Mouse (Mus musculus): Measurements from ENCODE around the gene Zbtb7b. TPM values are rescaled to one million over a fixed set of nuclear protein-coding genes. Genes with fewer than 3 reads are reported as not detected.

The Zbtb7b gene
- total and polyA plus RNA-seq, 3 experiments, result 11.9 to 34.2 (median 27.6) TPM

- no peaks in the 10 kb centered on the region for H3K27me3 ChIP-seq (replicated peaks)
- H3K9ac ChIP-seq (ENCODE audit: insufficient read depth, low read depth), result no peak overlapping the region
- peak overlapping the region in 1 of 3 experiments; percentile 0 for H3K4me3 ChIP-seq (replicated peaks in 1 of 3; ENCODE audit: low read depth in 2 of 3, low read length in 2 of 3, poor library complexity in 1 of 3)
- peak overlapping the region; percentile 19; the same call in 1 of the 2 replicates for H3K27ac ChIP-seq (ENCODE audit: insufficient read depth, low read depth)
- dilution Hi-C loops (cut with MboI; ENCODE audit: extremely low pct_ligation_motif_present, extremely low pct_unique_long_range_greater_than_20kb, low sequenced_read_pairs), result no loop called here
- H3K4me2 ChIP-seq (ENCODE audit: insufficient read depth, low read depth, poor library complexity, severe bottlenecking), result no peak overlapping the region
- H3K79me2 ChIP-seq (replicated peaks; ENCODE audit: control insufficient read depth, extremely low read depth, insufficient read depth, poor library complexity, severe bottlenecking), result peaks cover 22% of the 10 kb centered on the region
- TF ChIP-seq CTCF (conservative IDR thresholded peaks at IDR 0.05 in 1 of 2, IDR thresholded peaks at IDR 0.05 in 1 of 2; ENCODE audit: low read depth in 2 of 2, low read length in 2 of 2) (no peak), TCF12 (IDR thresholded peaks at IDR 0.05; ENCODE audit: low read depth, low read length) (peak; percentile 32; the same call in 1 of the 2 replicates)
- DNase-seq (ENCODE audit: extremely low read depth), result no peak
- H3K4me1 ChIP-seq (ENCODE audit: control insufficient read depth in 1 of 2, insufficient read depth in 2 of 2), result peaks cover 29 to 74% of the 10 kb centered on the region in 2 experiments
- H3K9me3 ChIP-seq (replicated peaks; ENCODE audit: low read length), result no peaks in the 10 kb centered on the region
- in situ Hi-C loops (cut with MboI; ENCODE audit: low pct_ligation_motif_present, low pct_unique_long_range_greater_than_20kb, low sequenced_read_pairs), result no loop called here
- H3K36me3 ChIP-seq (replicated peaks in 1 of 2; ENCODE audit: control insufficient read depth in 1 of 2, insufficient read depth in 1 of 2, low read length in 1 of 2), result peaks cover 49 to 82% of the 10 kb centered on the region in 2 experiments
Observed at GRCm38 (mm10) chr3:89379388-89380131, 15.0 kb downstream of the Zbtb7b start.

GRCm38 (mm10) chr3:89378394-89379067 lies 16.0 kb downstream of the Zbtb7b start:
- dilution Hi-C loops (cut with MboI; ENCODE audit: extremely low pct_ligation_motif_present, extremely low pct_unique_long_range_greater_than_20kb, low sequenced_read_pairs), result no loop called here
- peaks cover 19 to 68% of the 10 kb centered on the region in 2 experiments for H3K4me1 ChIP-seq (ENCODE audit: control insufficient read depth in 1 of 2, insufficient read depth in 2 of 2)
- in situ Hi-C loops (cut with MboI; ENCODE audit: low pct_ligation_motif_present, low pct_unique_long_range_greater_than_20kb, low sequenced_read_pairs), result no loop called here
- no peaks in the 10 kb centered on the region for H3K27me3 ChIP-seq (replicated peaks)
- peaks cover 12% of the 10 kb centered on the region for H3K79me2 ChIP-seq (replicated peaks; ENCODE audit: control insufficient read depth, extremely low read depth, insufficient read depth, poor library complexity, severe bottlenecking)
- no peaks in the 10 kb centered on the region for H3K9me3 ChIP-seq (replicated peaks; ENCODE audit: low read length)
- H3K27ac ChIP-seq (ENCODE audit: insufficient read depth, low read depth), result peak overlapping the region; percentile 74
- peak overlapping the region in 2 of 3 experiments; percentile 29 to 40 for H3K4me3 ChIP-seq (replicated peaks in 1 of 3; ENCODE audit: low read depth in 2 of 3, low read length in 2 of 3, poor library complexity in 1 of 3)
- H3K4me2 ChIP-seq (ENCODE audit: insufficient read depth, low read depth, poor library complexity, severe bottlenecking), result peak overlapping the region; percentile 65
- peak overlapping the region; percentile 32; the same call in 1 of the 2 replicates for H3K9ac ChIP-seq (ENCODE audit: insufficient read depth, low read depth)
- H3K36me3 ChIP-seq (replicated peaks in 1 of 2; ENCODE audit: control insufficient read depth in 1 of 2, insufficient read depth in 1 of 2, low read length in 1 of 2), result peaks cover 41 to 71% of the 10 kb centered on the region in 2 experiments
- DNase-seq (ENCODE audit: extremely low read depth), result peak; percentile 72
- TF ChIP-seq HCFC1 (IDR thresholded peaks at IDR 0.05; ENCODE audit: low read depth, low read length), result no peak
- TF ChIP-seq EP300 (IDR thresholded peaks at IDR 0.05; ENCODE audit: low read length), result peak; percentile 84
- TF ChIP-seq NRF1 (IDR thresholded peaks at IDR 0.05; ENCODE audit: low read depth, low read length), result no peak
- peak; percentile 65 to 85; a peak in 3 of 4 replicates for TF ChIP-seq CTCF (conservative IDR thresholded peaks at IDR 0.05 in 1 of 2, IDR thresholded peaks at IDR 0.05 in 1 of 2; ENCODE audit: low read depth in 2 of 2, low read length in 2 of 2)
- peak; percentile 71 for TF ChIP-seq ELF1 (IDR thresholded peaks at IDR 0.05; ENCODE audit: low read depth, low read length)
- peak; percentile 72; the same call in 1 of the 2 replicates for TF ChIP-seq RCOR1 (conservative IDR thresholded peaks at IDR 0.05; ENCODE audit: low read depth, low read length)
- peak; percentile 43 for TF ChIP-seq POLR2A (IDR thresholded peaks at IDR 0.05; ENCODE audit: low read depth, low read length)
- TF ChIP-seq MXI1 (IDR thresholded peaks at IDR 0.05; ENCODE audit: low read depth, low read length), result no peak; the same call in 1 of the 2 replicates
- TF ChIP-seq ZMIZ1 (IDR thresholded peaks at IDR 0.05; ENCODE audit: low read depth, low read length), result 0 out of 2 replicates have a peak, but pooled peaks have one; percentile 38
- TF ChIP-seq MEF2A (IDR thresholded peaks at IDR 0.05; ENCODE audit: borderline replicate concordance, low read depth, low read length), result peak; percentile 67
- no peak for TF ChIP-seq JUN (IDR thresholded peaks at IDR 0.05; ENCODE audit: insufficient read depth, low read depth, low read length)
- TF ChIP-seq E2F4 (IDR thresholded peaks at IDR 0.05; ENCODE audit: insufficient replicate concordance, low read depth, low read length), result no peak
- TF ChIP-seq PAX5 (IDR thresholded peaks at IDR 0.05; ENCODE audit: low read length), result no peak
- peak; percentile 98 for TF ChIP-seq MAZ (IDR thresholded peaks at IDR 0.05; ENCODE audit: low read depth, low read length)
- TF ChIP-seq SIN3A (IDR thresholded peaks at IDR 0.05; ENCODE audit: low read length), result 0 out of 2 replicates have a peak, but pooled peaks have one; percentile 33
- no peak for TF ChIP-seq ZKSCAN1 (IDR thresholded peaks at IDR 0.05; ENCODE audit: borderline replicate concordance, low read depth, low read length)
- no peak for TF ChIP-seq USF2 (conservative IDR thresholded peaks at IDR 0.05; ENCODE audit: low read depth, low read length)
- no peak for TF ChIP-seq CHD1 (IDR thresholded peaks at IDR 0.05; ENCODE audit: low read depth, low read length)
- TF ChIP-seq ZC3H11A (IDR thresholded peaks at IDR 0.05; ENCODE audit: low read depth, low read length), result 0 out of 2 replicates have a peak, but pooled peaks have one; percentile 8
- TF ChIP-seq POLR2AphosphoS2 (IDR thresholded peaks at IDR 0.05; ENCODE audit: low read depth, low read length), result no peak
- TF ChIP-seq MAX (IDR thresholded peaks at IDR 0.05; ENCODE audit: low read length), result 0 out of 2 replicates have a peak, but pooled peaks have one; percentile 41
- no peak for TF ChIP-seq MYC (IDR thresholded peaks at IDR 0.05; ENCODE audit: low read depth, low read length)
- TF ChIP-seq JUND (conservative IDR thresholded peaks at IDR 0.05; ENCODE audit: low read depth, low read length), result no peak
- TF ChIP-seq SMC3 (IDR thresholded peaks at IDR 0.05; ENCODE audit: low read depth, low read length), result peak; percentile 88
- no peak; the same call in 1 of the 2 replicates for TF ChIP-seq BHLHE40 (IDR thresholded peaks at IDR 0.05; ENCODE audit: low read depth, low read length)
- peak; percentile 62; the same call in 1 of the 2 replicates for TF ChIP-seq NELFE (IDR thresholded peaks at IDR 0.05; ENCODE audit: low read depth, low read length)
- TF ChIP-seq KAT2A (IDR thresholded peaks at IDR 0.05; ENCODE audit: insufficient replicate concordance, low read length), result no peak
- TF ChIP-seq GABPA (IDR thresholded peaks at IDR 0.05; ENCODE audit: insufficient replicate concordance, low read depth, low read length), result no peak
